Mouse (Mus musculus) ES-Bruce4 (cell line): ENCODE results near the gene Cnmd.

Experiments used
- CTCF ChIP-seq: IDR thresholded peaks from one replicate; pipeline ENCODE4 v1.8.1; 2011; ENCODE audit warnings: low read depth, low read length
- EP300 ChIP-seq: IDR thresholded peaks from 2 replicates; pipeline ENCODE4 v1.6.1; 2011; ENCODE audit warnings: low read depth, low read length; ENCODE audit not compliant: insufficient read depth
- POLR2A ChIP-seq: IDR thresholded peaks from one replicate; pipeline ENCODE4 v1.8.1; 2011; ENCODE audit warnings: low read length; ENCODE audit not compliant: insufficient read depth

GRCm38 (mm10) chr14:79671008-79671407, 9.0 kb upstream of the Cnmd start:
- TF ChIP-seq CTCF (no peak), POLR2A (no peak), EP300 (no peak)
